Mouse (Mus musculus): Measurements from ENCODE around the gene Gamt.
A peak's percentile ranks its signal among the peaks of the same experiment; 100 is the strongest.
"Not testable (repeated sequence)": the region's sequence is repeated elsewhere in the genome, so short reads cannot be mapped to it uniquely, and the experiment has no call there.

Gene Gamt

DNA sequence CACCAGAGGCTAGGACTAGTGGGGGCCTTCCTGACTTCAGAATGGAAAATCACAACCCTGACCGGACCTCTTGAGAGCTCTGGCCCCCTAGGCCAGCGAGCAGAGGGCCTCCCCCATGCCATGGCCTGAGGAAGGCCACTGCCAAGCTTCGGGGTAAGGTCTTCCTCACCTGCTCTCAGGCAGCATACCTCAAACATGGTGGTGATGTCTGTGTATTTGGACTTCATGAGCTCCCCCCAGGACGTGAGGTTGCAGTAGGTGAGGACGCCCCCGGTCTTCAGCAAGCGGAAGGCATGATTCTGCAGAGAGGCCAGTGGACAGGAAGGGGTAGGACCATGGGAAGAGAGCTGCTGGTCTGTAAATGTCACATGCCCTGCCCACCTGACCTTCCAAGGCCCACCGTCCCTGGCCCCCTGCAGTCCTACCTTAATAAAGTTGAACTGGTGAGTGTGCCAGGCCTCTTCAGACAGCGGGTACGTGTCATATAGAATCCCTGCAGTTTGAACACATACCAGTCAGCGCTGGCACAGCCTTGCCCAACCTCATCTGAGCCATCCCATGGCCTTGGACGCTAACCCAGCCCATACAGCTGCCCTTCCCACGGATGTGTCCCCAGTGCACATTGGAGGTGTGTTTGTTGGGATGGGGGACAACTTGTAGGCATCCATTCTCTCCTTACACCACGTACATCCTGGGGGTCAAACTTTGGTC is 1.9 kb downstream of the Gamt start:
- DNase-seq (ENCODE audit: low spot score) = no peak

DNA sequence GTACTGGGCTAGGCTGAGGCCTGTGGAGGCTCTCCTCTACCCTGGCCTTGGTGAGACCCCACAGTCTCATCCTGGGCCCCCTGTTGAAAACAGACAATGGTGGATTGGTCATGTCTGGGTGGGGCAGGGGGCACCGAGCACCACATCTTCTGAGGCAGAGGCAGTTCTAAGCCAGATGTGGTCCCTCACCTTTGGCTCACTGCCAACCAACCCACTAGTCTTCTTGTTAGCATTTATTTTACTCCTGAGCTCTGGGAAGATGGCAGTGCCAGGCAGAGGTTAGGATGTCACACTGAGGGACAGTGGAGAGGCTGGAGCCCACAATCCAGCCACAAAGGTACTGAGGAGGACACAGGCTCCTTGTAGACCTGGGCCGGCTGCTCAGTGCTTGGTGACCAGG is 2.9 kb downstream of the Gamt start:
- no peak for DNase-seq (ENCODE audit: low spot score)

DNA sequence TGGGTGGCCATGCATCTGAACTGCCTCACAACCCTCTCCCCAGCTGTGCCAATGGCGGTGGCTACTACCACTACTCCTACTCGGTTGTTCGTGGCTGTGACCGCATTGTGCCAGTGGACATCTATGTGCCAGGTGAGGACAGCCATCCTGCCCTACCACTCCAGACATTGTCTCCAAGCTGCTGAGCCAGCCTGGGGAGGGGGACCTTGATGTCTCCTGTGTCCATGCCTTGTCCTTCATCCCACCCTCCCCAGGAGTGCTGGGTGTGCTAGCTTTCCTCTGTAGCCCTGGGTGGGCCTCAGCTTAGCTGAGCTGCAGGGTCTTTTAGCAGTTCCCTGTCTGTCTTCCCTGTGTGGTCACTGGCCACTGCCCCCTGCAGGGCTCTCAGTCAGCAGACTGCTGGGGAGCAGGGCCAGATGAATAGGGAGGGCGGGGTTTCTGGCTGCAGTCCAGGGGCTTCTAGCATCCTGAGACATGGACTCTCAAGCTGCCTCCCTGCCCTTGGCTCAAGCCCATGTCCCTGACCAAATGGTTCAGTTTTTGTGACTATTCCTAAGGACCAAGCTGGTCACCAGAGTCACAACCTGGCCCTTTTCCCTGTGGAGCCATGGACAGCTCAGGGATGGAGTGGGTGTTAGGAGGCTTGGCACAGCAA is 4.8 kb downstream of the Gamt start:
- DNase-seq (ENCODE audit: low spot score) = no peak

DNA sequence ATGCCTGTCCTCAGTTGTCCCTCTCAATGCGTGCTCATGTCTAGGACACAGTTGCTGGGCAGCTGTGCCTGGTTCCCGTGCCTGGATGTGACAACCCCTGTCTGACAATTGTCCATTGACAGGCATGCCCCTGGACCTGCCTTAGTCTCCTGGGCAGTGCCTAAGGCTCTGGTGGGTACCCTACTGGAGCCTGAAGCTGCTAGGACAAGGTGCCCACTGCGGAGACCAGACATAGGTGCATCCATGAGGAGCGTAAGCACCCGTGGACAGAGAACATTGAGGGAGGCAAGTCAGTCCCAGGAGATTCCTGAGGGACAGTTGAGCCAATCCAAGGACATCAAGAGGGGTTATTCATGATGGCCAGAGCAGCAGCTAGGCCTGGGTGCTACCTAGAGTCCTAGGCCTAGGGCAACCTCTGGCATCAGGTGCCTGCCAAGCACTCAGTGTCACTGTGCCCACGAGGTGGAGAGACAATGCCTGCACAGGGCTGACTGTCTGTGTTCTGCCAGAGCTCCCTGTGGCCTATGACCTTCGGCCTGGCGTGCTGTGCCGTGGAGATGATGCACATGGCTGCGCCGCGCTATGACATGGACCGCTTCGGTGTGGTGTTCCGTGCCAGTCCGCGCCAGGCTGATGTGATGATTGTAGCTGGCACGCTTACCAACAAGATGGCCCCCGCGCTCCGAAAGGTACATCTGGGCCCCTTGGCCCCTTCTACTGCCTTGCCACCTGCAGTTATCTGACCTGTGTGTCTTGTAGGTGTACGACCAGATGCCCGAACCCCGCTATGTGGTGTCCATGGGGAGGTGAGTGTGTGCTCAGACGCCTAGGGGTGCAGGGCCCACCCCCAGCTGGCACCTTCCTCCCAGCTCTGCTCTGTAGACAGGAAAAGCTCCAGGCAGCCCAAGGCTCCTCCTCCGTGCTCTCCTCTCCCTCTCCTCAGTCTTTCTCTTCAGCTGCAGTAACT is 6.2 kb downstream of the Gamt start:
- DNase-seq (ENCODE audit: low spot score) = no peak

DNA sequence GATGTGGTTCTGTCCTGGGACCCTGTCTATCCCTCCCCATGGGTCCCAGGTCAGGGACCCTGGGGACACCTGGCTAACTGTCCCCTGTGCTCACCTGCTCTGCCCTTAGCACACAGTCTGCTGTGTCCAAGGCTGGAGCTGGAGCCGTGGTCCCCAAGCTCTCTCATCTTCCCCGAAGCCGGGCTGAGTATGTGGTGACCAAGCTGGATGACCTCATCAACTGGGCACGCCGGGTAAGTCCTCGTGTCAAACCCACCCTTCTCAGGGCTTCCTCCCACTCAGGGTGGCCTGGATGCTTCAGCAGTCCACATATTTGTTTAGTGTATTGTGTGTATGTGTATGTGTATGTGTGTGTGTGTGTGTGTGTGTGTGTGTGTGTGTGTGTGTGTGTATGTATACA is 7.3 kb downstream of the Gamt start:
- no peak for DNase-seq (ENCODE audit: low spot score)

DNA sequence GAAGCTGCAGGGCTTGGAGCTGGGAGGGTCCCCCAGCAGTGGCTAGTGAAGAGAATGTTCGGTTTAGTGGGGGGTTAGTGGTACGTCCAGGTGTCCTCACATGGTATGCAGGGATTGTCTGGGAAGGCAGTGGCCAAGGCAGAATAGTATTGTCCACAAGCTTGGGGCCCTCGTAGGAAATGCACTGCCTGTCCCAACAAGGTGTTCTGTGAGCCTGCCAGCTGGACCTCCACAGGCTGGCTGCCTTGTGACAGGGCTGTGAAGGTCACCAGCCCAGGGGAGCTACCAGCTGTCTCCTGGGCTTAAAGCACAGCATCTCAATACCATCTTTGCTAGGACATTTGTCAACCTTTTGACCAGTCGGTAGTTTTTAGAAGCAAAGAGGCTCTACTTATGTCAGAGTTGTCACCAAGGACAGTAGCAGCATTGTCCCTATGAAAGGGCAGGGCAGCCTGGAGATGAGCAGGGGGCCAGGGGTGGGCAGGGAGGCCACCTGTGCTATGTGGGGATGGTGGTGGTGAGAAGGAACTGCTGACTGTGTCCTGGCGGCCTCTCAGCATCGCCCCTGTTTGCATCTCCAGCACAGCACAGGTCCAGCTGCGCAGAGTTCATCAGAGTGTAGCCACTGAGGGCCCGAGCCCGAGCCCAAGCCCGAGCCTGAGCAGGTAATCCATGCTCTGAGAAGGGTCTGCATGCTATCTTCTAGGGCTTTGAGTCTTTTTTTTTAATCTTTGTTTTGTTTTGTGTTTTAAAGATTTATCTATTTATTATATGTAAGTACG is 8.1 kb downstream of the Gamt start:
- no peak for DNase-seq (ENCODE audit: low spot score)

DNA sequence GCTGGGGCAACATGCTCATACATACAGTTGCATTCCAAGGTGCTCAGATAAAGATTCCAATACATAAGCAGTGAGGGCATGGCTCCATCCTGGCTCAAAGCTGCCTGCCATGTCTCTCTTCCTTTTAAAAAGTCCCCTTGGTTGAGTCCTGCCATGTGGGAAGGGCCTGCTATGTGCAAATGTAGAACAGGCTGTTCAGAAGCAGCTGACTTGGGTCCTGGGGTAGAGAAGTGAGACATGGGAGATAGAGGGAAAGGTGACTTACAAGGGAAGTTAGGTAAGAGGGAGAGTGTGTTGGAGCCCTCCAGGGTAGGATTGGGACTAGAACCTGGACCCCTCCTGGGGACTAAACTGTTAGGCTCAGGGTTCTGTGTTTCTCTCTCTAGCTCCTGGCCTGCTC is 8.8 kb downstream of the Gamt start:
- DNase-seq (ENCODE audit: low spot score) = no peak

DNA sequence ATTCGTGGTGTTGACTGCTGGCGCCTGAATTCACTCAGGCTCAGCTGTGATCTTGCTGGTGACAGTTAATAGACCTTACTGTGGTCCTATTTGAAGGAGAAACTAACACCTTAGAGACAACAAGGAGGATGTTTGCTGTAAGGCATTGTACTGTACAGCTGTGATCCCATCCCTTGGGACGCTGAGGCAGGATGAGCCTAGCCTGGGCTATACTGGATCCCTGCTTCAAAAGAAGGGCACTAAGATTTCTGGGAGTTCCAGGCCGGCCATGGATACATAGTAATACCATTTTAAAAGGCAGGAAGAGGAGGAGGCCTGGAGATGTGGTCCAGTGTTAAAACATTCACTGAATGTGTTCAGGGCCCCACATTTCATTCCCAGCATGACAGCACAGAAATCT is 10.2 kb downstream of the Gamt start:
- DNase-seq (ENCODE audit: low spot score) = no peak

DNA sequence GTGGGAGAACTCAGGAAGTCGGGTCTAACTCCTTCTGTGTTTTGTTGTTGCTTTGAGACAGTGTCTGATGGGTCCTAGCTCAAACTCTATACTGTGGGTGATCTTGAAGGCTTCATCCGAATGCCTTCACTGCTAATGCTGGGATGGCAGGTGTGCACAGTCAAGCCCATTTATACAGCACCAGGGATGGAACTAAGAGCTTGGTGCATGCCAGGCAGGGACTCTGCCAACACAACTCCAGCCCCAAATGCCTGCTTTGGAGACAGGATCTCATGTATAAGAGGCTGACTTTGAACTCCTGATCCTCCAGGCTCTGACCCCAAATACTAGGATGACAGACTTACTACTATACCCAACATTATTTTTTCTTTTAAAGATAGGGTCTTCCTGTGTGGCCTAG is 10.8 kb downstream of the Gamt start:
- DNase-seq (ENCODE audit: low spot score) = no peak

DNA sequence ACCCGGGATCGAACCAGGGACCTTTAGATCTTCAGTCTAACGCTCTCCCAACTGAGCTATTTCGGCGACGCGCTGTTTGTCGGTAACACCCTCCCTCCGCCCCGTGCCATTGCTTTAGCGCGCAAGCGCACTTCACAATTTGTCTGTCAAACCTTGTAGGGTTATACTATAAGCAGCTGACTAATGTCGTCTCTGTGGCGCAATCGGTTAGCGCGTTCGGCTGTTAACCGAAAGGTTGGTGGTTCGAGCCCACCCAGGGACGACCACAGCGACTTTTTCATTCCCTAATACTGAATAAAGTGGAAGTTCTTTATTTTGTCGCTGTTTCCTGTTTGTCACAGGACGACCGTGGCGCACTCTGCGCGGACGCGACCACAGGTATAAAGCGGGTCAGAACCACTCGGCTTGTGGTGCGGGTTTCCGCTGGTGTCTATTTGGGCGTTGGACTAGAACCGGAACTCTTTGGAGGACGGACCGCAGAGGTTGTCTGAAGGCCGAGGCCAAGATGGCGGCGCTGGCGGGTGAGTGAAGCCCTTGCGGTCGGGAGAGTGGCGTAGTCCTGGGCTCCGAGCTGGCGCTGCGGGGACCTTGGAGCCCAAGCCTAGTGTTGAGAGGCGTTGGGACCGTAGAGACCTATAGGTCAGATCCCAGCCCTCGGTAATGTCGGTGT is 11.7 kb downstream of the Gamt start, which contains the start of gene Ndufs7:
Gene Ndufs7, plus strand, starts transcription at position 151 of the 670 bp plus-strand sequence.
- DNase-seq (ENCODE audit: low spot score) = peak; percentile 96

DNA sequence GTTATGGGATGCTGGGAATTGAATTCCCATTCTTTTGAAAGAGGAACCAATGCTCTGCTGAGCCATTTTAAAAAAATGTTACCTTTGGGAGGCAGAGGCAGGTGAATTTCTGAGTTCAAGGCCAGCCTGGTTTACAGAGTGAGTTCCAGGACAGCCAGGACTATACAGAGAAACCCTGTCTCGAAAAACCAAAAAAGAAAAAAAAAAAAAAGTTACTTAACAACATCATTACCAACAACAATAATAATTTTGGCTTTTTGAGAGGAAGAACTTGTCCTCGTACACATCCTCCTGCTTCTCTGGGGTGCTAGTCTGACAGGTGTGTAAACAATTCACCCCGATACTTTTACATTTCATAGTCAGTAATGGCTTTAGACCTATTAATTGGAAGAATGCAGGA is 12.4 kb downstream of the Gamt start:
- DNase-seq (ENCODE audit: low spot score) = not testable (repeated sequence)

DNA sequence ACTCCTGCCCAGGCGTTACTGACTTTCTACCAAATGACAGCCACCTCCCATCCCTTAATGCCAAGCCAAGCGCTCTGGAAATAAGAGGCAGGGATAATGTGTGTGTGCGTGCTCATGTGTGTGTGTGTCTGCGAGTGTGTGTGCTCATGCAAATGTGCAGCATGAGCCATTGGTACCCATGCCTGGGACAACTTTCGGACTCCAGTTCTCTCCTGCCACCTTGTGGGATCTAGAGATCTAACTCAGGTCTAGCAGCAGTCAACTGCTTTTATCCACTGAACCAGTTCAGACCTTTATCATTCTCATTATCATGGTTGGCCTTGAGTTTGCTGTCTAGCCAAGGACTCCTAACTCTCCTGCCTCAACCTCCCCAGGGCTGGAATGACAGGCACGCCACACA is 13.0 kb downstream of the Gamt start:
- no peak for DNase-seq (ENCODE audit: low spot score)

DNA sequence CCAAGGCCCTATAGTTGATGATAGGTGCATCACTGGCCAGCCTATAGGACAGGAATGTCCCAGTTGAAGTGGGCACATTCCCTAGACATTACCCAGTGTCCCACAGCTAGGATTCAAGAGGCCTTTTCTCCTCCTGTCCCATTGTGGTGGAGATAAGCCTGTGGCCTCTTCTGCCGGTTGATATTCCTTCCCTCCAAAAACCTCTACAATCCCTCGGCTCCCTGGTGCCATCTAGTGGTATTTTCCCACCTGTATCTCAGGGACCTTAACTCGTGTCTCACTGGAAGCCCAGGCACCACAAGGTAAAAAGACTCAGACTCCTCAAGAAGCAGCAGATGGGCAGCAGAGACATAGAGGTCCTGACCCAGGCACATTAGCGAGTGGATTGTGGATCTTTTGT is 15.2 kb downstream of the Gamt start:
- peak; percentile 68 for DNase-seq (ENCODE audit: low spot score)

DNA sequence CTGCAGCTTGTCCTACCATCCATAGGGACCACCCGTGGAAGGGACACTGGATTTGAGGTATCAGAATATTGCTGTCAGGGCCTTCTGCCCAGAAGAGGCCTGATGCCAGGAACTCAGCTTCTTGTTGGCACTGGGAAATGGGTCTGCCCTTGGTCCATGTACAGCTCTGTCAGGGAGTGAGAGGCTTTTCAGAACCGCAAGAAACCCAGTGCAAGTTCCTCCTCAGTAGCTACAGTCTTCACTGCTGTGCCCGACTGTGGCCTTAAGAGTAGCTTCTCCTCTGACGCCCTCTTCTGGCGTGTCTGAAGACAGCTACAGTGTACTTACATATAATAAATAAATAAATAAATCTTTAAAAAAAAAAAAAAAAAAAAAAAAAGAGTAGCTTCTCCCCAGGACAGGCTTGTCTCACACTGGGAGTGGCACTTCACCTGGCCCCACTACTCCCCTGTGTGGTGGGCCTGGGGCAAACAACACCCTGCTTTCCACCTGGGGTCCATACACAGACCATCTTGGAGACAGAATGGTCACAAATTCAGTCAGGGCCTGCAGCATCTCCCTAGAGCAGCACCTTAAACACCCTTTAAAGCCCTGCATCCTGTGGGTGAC is 15.9 kb downstream of the Gamt start:
- no peak for DNase-seq (ENCODE audit: low spot score)

DNA sequence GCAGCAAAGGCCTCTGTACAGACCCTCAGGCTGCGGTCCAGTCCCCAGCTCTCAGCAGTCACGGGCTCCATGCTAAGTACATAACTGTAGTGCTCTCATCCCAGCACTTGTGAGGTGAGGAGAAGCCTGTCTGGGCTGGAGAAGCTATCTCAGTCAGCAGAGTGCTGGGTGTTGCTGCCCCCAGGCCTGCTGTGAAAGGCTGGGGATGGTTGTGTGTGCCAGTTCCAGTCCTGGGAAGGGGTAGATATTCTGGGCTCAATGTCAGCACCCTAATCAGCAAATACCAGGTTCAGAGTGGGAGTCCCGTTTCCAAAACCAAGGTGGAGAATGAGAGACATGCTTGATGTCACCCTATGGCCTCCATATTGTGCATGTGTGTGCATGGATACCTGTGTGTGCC is 18.2 kb downstream of the Gamt start:
- no peak for DNase-seq (ENCODE audit: low spot score)

DNA sequence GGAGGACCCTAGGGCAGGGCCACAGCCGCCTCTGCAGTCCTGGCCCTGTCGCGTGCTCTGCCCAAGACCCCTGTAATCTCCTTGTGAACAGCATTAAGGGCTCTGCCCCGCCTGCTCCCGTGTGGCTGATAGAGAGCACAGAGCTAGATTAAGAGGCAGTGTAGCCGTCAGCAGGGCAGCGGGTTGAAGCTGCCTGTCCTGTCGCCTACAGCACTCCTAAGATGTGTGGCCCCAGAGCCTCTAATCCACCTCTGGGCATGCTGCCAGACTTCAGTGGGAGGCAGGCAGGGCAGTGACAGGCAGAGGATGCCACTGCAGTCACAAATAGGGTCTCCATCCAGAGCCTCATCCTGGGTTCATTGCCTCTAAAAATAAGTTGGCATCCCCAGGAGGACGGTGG is 18.7 kb downstream of the Gamt start:
- no peak for DNase-seq (ENCODE audit: low spot score)

DNA sequence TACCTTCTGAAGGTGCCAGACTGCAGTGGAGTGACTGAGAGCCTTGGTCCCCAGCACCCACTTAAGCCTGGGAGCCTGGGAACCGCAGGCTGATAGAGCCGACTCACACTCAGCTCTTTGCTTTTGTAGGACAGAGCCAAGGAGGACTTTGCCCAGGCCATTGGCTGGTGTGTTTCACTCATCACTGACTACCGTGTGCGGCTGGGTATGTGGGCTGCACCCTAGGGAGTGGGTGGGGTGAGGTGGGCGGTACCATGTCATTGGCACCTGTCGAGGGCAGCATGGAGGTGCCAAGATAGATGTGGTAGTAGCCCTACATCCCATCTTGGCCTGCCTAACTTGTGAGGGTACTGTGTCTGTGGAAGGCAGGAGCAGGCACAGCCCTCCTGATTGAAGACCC is 21.0 kb downstream of the Gamt start:
- no peak for DNase-seq (ENCODE audit: low spot score)

DNA sequence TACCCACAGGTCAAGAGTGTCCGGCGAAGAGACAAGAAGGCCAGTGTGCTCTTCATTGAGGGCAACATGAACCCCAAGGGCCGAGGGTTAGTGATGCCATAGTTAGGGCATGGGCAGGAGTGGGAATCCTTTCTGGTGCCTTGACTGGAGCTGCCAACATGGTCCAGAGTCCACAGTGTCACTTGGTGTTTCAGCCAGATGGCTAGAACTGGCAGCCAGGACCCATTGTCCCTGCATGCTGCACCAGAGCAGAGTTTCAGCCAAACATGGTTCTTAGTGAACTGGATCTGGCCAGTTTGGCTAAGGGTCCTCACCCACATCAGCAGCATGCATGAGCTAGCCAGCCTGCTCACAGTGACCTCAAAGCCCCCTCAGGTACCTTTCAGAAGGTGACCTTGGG is 22.5 kb downstream of the Gamt start:
- DNase-seq (ENCODE audit: low spot score) = no peak

DNA sequence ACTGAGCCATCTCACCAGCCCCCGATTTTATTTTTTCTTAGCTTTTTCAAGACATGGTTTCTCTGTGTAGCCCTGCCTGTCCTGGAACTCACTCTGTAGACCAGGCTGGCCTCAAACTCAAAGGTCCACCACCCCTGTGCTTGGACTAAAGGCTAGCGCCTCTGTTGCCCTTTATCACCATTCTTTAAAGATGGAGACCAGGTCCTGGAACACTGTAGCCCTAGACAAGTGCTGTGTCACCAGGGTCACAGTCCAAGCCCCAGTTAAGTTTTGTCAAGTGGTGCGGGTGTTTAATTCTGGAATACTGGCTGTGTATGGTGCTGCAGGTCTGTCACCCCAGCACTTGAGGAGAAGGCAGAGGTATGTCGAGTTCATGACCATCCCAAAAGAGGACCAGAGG is 23.8 kb downstream of the Gamt start:
- no peak for DNase-seq (ENCODE audit: low spot score)

DNA sequence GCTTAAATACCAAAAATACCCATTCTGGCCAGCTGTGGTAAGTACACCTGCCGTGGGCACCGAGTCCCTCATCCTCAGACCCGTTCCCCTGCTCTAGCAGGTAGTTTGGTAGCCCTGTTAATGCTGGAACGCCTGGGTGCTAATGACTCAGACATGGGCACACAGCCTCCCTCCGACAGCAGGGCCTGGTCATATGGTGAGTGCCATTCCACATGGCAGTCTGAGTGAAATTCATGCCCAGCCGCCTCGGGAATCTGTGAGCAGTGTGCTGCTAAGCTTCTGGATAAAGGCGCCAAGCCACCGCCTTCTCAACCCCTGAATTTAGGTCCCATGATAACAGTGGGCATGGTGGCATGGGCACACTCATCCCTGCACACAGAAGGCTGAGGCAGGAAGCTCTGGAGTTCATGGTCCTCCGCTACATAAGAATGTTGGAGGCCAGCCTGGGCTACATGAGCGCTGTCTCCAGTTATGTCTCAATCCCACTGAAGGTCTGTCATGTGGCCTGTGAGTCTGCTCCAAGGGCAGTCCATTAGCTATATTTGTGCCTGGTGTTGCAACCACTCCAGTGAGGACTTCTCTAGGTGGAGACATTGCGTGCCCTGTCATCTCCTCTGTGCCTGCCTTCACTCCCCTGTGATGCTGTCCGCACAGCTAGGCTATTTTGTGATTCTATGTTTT is 24.5 kb downstream of the Gamt start:
- no peak for DNase-seq (ENCODE audit: low spot score)

Data from spleen, adult 12 weeks (tissue).